Mouse (Mus musculus) hindbrain, embryonic 10.5 days (tissue): ENCODE measurements around the gene Col15a1. TPM values are rescaled to one million over a fixed set of nuclear protein-coding genes. Genes with fewer than 3 reads are reported as not detected.

ENCODE experiments used
- DNase-seq: peaks from one replicate; pipeline ENCODE4 v3.0.0-alpha.2; 2017; ENCODE audit warnings: low spot score
- H3K27ac ChIP-seq: fragments of 300-500 bp; sonication (generic); 2 replicates; pipeline ENCODE4 v1.5.1; 2016; ENCODE audit warnings: mild to moderate bottlenecking, moderate library complexity
- H3K27me3 ChIP-seq: fragments of 300-500 bp; sonication (generic); 2 replicates; pipeline ENCODE4 v1.6.1; 2016; ENCODE audit warnings: mild to moderate bottlenecking; ENCODE audit not compliant: poor library complexity, insufficient read depth, severe bottlenecking
- H3K36me3 ChIP-seq: fragments of 300-500 bp; sonication (generic); 2 replicates; pipeline ENCODE4 v1.6.1; 2016; ENCODE audit warnings: mild to moderate bottlenecking, moderate library complexity
- H3K4me1 ChIP-seq: fragments of 300-500 bp; sonication (generic); replicated peaks from 2 replicates; pipeline ENCODE4 v1.6.1; 2016; ENCODE audit warnings: mild to moderate bottlenecking
- H3K4me3 ChIP-seq: fragments of 300-500 bp; sonication (generic); 2 replicates; pipeline ENCODE4 v1.5.1; 2016; ENCODE audit warnings: mild to moderate bottlenecking, moderate library complexity
- H3K9me3 ChIP-seq: fragments of 300-500 bp; sonication (generic); 2 replicates; pipeline ENCODE4 v1.6.1; 2016; ENCODE audit warnings: mild to moderate bottlenecking, moderate library complexity
- WGBS: fragments of 180-500 bp; shearing (Covaris S2); methylation state at CpG from one replicate; pipeline ENCODE4 v1.1.7; 2016; 5-methylcytosine and 5-hydroxymethylcytosine counted together
- polyA plus RNA-seq: library from polyadenylated mRNA; unstranded; fragments of >200 nt; fragmentation: Nextera tagmentation; extraction: Ambion mirVana; gene quantifications from 2 replicates; pipeline ENCODE4 v1.2.1, GENCODE M21; 2016

The Col15a1 gene
- polyA plus RNA-seq, 1 experiment from 2014 or later: 4.7 TPM

GRCm38 (mm10) chr4:47352803-47353388, 144.9 kb downstream of the Col15a1 start, which contains the start of gene Tgfbr1:
Tgfbr1 (plus strand) TSS chr4:47353222.
- Histone ChIP-seq H3K9me3 (no peaks in the 10 kb centered on the region), H3K4me1 (peaks cover 47% of the 10 kb centered on the region), H3K36me3 (no peaks in the 10 kb centered on the region), H3K27ac (peak within 1 kb of the TSS; percentile 99), H3K27me3 (peaks cover 21% of the 10 kb centered on the region), H3K4me3 (peak within 1 kb of the TSS; percentile 93)
- peak; percentile 99 for DNase-seq
- WGBS: under 1% methylated on average over 65 of the region's 65 CpGs

- peak overlapping the region; percentile 93 for H3K4me3 ChIP-seq
- H3K36me3 ChIP-seq: no peaks in the 10 kb centered on the region
- H3K9me3 ChIP-seq: no peaks in the 10 kb centered on the region
- peaks cover 47% of the 10 kb centered on the region for H3K4me1 ChIP-seq
- under 1% methylated on average over 69 of the region's 73 CpGs for WGBS
- peaks cover 16% of the 10 kb centered on the region for H3K27me3 ChIP-seq
- peak overlapping the region; percentile 99 for H3K27ac ChIP-seq
- DNase-seq: peak; percentile 68
These were observed 145.6 kb downstream of the Col15a1 start for GRCm38 (mm10) chr4:47353416-47354111.

GRCm38 (mm10) chr4:47354304-47354703, 146.3 kb downstream of the Col15a1 start:
- DNase-seq: no peak
- H3K27me3 ChIP-seq: peaks cover 11% of the 10 kb centered on the region
- H3K4me3 ChIP-seq: peak overlapping the region; percentile 93
- no peaks in the 10 kb centered on the region for H3K9me3 ChIP-seq
- 45% methylated on average over 3 of the region's 3 CpGs for WGBS
- H3K4me1 ChIP-seq: peaks cover 44% of the 10 kb centered on the region
- peak overlapping the region; percentile 99; the same call in 1 of the 2 replicates for H3K27ac ChIP-seq
- H3K36me3 ChIP-seq: no peaks in the 10 kb centered on the region

- DNase-seq: no peak
- 0 out of 2 replicates have a peak, but pooled peaks cover 4% of the 10 kb centered on the region for H3K4me1 ChIP-seq
- H3K36me3 ChIP-seq: 0 out of 2 replicates have a peak, but pooled peaks cover 6% of the 10 kb centered on the region
- no peak overlapping the region for H3K4me3 ChIP-seq
- 93% methylated on average over 2 of the region's 2 CpGs for WGBS
- no peak overlapping the region for H3K27ac ChIP-seq
- 0 out of 2 replicates have a peak, but pooled peaks cover 2% of the 10 kb centered on the region for H3K9me3 ChIP-seq
- H3K27me3 ChIP-seq: no peaks in the 10 kb centered on the region
These were observed 154.7 kb downstream of the Col15a1 start for GRCm38 (mm10) chr4:47362662-47363061.

Other genes starting within 250 kb of the Col15a1 start
- gene Gabbr2, start 216.3 kb upstream of the Col15a1 start, polyA plus RNA-seq: 0.24 and 0.27 TPM in 2 replicates
- gene Anks6, start 150.7 kb upstream of the Col15a1 start, polyA plus RNA-seq: 3.8 and 4.1 TPM in 2 replicates
- 2.5 and 3.6 TPM in 2 replicates for gene Galnt12, start 116.3 kb upstream of the Col15a1 start, polyA plus RNA-seq
- gene Tgfbr1, start 145.1 kb downstream of the Col15a1 start, polyA plus RNA-seq: 85.8 and 92.0 TPM in 2 replicates